Mouse (Mus musculus) lung, adult 2 months (tissue): ENCODE measurements at regions not wholly inside any gene's neighbourhood (a gene's known extent, or its start where the extent isn't known, plus 50 kb on each side); places are given as distances from the start of the nearest gene placed in this dataset.

ENCODE experiments used
- CTCF ChIP-seq: fragments of 200-500 bp; IDR thresholded peaks from 2 replicates; pipeline ENCODE4 v1.5.1; 2011; ENCODE audit warnings: mild to moderate bottlenecking, low read length, control low read depth; ENCODE audit not compliant: insufficient read depth
- POLR2A ChIP-seq: fragments of 200-500 bp; IDR thresholded peaks from 2 replicates; pipeline ENCODE4 v1.6.1; 2011; ENCODE audit warnings: low read depth, mild to moderate bottlenecking, control low read depth, low read length, borderline replicate concordance; ENCODE audit errors: extremely low read depth

- no peak for TF ChIP-seq POLR2A
- TF ChIP-seq CTCF: no peak
These were observed 66.1 kb upstream of the Tspan5 start for GRCm38 (mm10) chr3:138675881-138676280.
